Comparison of ENCODE assay signal across 8 mouse cellular contexts in the genomic region with DNA sequence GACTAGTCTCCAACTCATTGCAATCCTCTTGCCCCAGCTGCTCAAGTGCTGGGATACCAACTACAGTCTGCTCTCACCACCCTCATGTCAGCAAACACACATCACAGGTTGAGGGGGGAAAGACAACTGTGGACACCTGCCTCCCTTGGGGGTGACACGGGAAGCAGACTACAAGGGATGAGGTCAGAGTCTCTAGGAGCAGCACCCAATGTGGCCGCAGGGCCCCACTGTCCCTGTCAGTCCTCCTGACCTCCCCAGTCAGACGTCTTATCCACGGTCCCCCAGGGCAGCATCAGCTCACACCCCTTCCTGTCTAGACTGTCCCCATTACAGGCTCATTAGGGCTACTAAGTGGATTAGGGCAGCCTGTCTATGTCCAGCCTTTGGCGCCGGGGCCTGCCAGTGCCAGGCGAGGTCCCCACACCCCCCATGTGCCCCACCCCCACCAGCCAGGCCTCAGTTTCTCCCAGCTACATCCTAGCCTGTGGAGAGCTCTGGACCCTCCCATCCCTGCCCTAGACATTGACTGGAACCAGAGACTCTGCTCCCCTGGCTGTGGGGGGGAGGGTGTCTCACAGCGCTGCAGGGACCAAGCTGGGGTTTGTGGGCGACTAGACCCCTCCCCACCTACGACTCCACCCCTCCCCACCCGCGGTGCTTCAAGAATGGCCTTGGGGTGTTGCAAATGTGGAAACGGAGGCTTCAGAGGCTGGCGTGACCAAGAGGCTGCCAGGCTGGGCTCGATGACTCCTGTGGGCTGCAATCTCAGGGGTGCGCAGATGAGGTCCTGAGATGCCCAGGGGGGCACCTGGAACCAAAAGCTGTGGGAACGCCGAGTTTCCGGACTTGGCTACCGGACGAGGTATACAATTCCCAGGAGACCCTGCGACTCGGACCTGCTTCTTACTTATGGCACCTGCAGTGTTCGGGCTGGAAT. TPM values are rescaled to one million over a fixed set of nuclear protein-coding genes. Genes with fewer than 3 reads are reported as not detected.
A peak's percentile ranks its signal among the peaks of the same experiment; 100 is the strongest.
DNase-seq lines count a peak whose midpoint lies in the region; ATAC-seq and TF ChIP-seq lines count a peak whose summit lies in the region.

No protein-coding gene starts in this region.

- TF ChIP-seq POLR2A in embryonic fibroblast, embryonic 13.5 days (IDR thresholded peaks at IDR 0.05; ENCODE audit: low read depth, low read length) = no peak

- peak overlapping the region; percentile 56 for H3K27ac ChIP-seq in left cerebral cortex, adult 2 months
- H3K27ac ChIP-seq in embryonic fibroblast, embryonic 13.5 days (ENCODE audit: insufficient read depth, low read length) = peak overlapping the region; percentile 45
- no peak overlapping the region for H3K27ac ChIP-seq in intestine, embryonic 14.5 days (ENCODE audit: low read depth)
- H3K27ac ChIP-seq in neural tube, embryonic 14.5 days (ENCODE audit: low read depth, low read length) = peak overlapping the region; percentile 12; the same call in 1 of the 2 replicates

- H3K27me3 ChIP-seq in intestine, embryonic 14.5 days (replicated peaks; ENCODE audit: control insufficient read depth, insufficient read depth, low read length) = no peaks in the 10 kb centered on the region
- H3K27me3 ChIP-seq in neural tube, embryonic 14.5 days (ENCODE audit: control insufficient read depth, insufficient read depth, low read length) = 0 out of 2 replicates have a peak, but pooled peaks cover 2% of the 10 kb centered on the region

- peaks cover 38% of the 10 kb centered on the region for H3K36me3 ChIP-seq in intestine, embryonic 14.5 days (ENCODE audit: control insufficient read depth, insufficient read depth, low read length)
- peaks cover 21% of the 10 kb centered on the region for H3K36me3 ChIP-seq in neural tube, embryonic 14.5 days (ENCODE audit: control insufficient read depth, insufficient read depth, low read length)

- no peaks in the 10 kb centered on the region for H3K9me3 ChIP-seq in intestine, embryonic 14.5 days (ENCODE audit: control insufficient read depth, low read length)
- H3K9me3 ChIP-seq in neural tube, embryonic 14.5 days (ENCODE audit: control insufficient read depth, low read length) = no peaks in the 10 kb centered on the region

- peaks cover 36% of the 10 kb centered on the region for H3K4me1 ChIP-seq in embryonic fibroblast, embryonic 13.5 days (ENCODE audit: control insufficient read depth, insufficient read depth, low read length)
- H3K4me1 ChIP-seq in intestine, embryonic 14.5 days (replicated peaks; ENCODE audit: control insufficient read depth, insufficient read depth, low read length) = peaks cover 64% of the 10 kb centered on the region
- H3K4me1 ChIP-seq in neural tube, embryonic 14.5 days (ENCODE audit: control insufficient read depth, insufficient read depth, low read length) = peaks cover 43% of the 10 kb centered on the region

- intact Hi-C loops in left cerebral cortex, adult 2 months (cut with DNase I) = no loop called here
- intact Hi-C loops in left cerebral cortex, postnatal 25 days (cut with DNase I) = no loop called here

- WGBS in intestine, embryonic 14.5 days = 41% methylated on average over 24 of the region's 24 CpGs
- 27% methylated on average over 24 of the region's 24 CpGs for WGBS in neural tube, embryonic 14.5 days

- no peak for DNase-seq in left cerebral cortex, adult 2 months (ENCODE audit: extremely low spot score in 1 of 2, low spot score in 2 of 2)
- DNase-seq in left cerebral cortex, postnatal 25 days (ENCODE audit: low spot score in 2 of 2) = no peak
- DNase-seq in intestine, embryonic 14.5 days (ENCODE audit: low spot score) = no peak
- DNase-seq in ovary, adult 18-20 months (ENCODE audit: low spot score) = no peak
- no peak for DNase-seq in right cerebral cortex, postnatal 36 days (ENCODE audit: low spot score in 2 of 2)

- ATAC-seq in intestine, embryonic 14.5 days (replicated peaks; ENCODE audit: low FRiP score, low TSS enrichment, low read depth) = no peak
- ATAC-seq in neural tube, embryonic 14.5 days (ENCODE audit: low read depth) = no peak
- no peak for ATAC-seq in erythroblast, adult 5-6 weeks (replicated peaks; ENCODE audit: low FRiP score, poor library complexity, severe bottlenecking)

- H3K4me3 ChIP-seq in left cerebral cortex, adult 2 months = 0 out of 2 replicates have a peak overlapping the region, but pooled peaks have one; percentile 3
- no peak overlapping the region for H3K4me3 ChIP-seq in embryonic fibroblast, embryonic 13.5 days (ENCODE audit: insufficient read depth, low read length)
- peak overlapping the region; percentile 18 for H3K4me3 ChIP-seq in intestine, embryonic 14.5 days (ENCODE audit: low read depth, low read length)
- H3K4me3 ChIP-seq in neural tube, embryonic 14.5 days (ENCODE audit: low read depth, low read length) = 0 out of 2 replicates have a peak overlapping the region, but pooled peaks have one; percentile 8

- TF ChIP-seq CTCF in left cerebral cortex, adult 2 months (IDR thresholded peaks at IDR 0.05) = no peak
- TF ChIP-seq CTCF in embryonic fibroblast, embryonic 13.5 days (IDR thresholded peaks at IDR 0.05; ENCODE audit: borderline replicate concordance, insufficient read depth, low read length) = no peak

- H3K9ac ChIP-seq in intestine, embryonic 14.5 days (ENCODE audit: low read length) = 0 out of 2 replicates have a peak overlapping the region, but pooled peaks have one; percentile 20
- H3K9ac ChIP-seq in neural tube, embryonic 14.5 days (replicated peaks; ENCODE audit: low read depth, low read length) = no peak overlapping the region

- peak overlapping the region; percentile 40 for H3K4me2 ChIP-seq in intestine, embryonic 14.5 days (ENCODE audit: low read length)
- H3K4me2 ChIP-seq in neural tube, embryonic 14.5 days (ENCODE audit: low read depth, low read length) = peak overlapping the region; percentile 32

RNA-seq across cellular contexts. Expression of gene Smim24, which starts 13.9 kb away (rescaled TPM):
- 1 to 10 TPM; 1.3 to 1.4 TPM for total RNA-seq in left cerebral cortex, adult 2 months (2021)
- 1 to 10 TPM in 1 of 2 experiments, under 1 TPM in 1; 0.89 to 1.5 TPM for total RNA-seq in left cerebral cortex, postnatal 25 days (2021)
- polyA plus RNA-seq in embryonic fibroblast, embryonic 13.5 days (2011; ENCODE audit: insufficient read length, low read depth, missing spikeins) = 0.58 and 2.2 TPM in 2 replicates
- 99.8 and 125 TPM in 2 replicates for polyA plus RNA-seq in intestine, embryonic 14.5 days (2014; fragmentation: Nextera tagmentation; extraction: Ambion mirVana)
- 1.3 and 2.0 TPM in 2 replicates for polyA plus RNA-seq in neural tube, embryonic 14.5 days (2014; fragmentation: Nextera tagmentation; extraction: Ambion mirVana)
- total RNA-seq in erythroblast, adult 5-6 weeks (2015; ENCODE audit: low replicate concordance) = 5.4 TPM in 1 of 2 replicates, not detected in the other
- 1.8 and 3.8 TPM in 2 replicates for total RNA-seq in erythroblast, adult 5-6 weeks (2017; ENCODE audit: low replicate concordance)

RNA-seq across cellular contexts. Expression of gene Gm48552, which starts 18.0 kb away (rescaled TPM):
- 1 to 10 TPM; 5.1 to 7.1 TPM for total RNA-seq in left cerebral cortex, adult 2 months (2021)
- total RNA-seq in left cerebral cortex, postnatal 25 days (2021) = 1 to 10 TPM; 4.0 to 4.1 TPM
- polyA plus RNA-seq in embryonic fibroblast, embryonic 13.5 days (2011; ENCODE audit: insufficient read length, low read depth, missing spikeins) = 1.1 TPM in 1 of 2 replicates, not detected in the other
- 0.37 and 0.44 TPM in 2 replicates for polyA plus RNA-seq in intestine, embryonic 14.5 days (2014; fragmentation: Nextera tagmentation; extraction: Ambion mirVana)
- polyA plus RNA-seq in neural tube, embryonic 14.5 days (2014; fragmentation: Nextera tagmentation; extraction: Ambion mirVana) = 2.0 and 4.4 TPM in 2 replicates
- total RNA-seq in erythroblast, adult 5-6 weeks (2015; ENCODE audit: low replicate concordance) = not detected in 2 replicates
- 5.6 TPM in 1 of 2 replicates, not detected in the other for total RNA-seq in erythroblast, adult 5-6 weeks (2017; ENCODE audit: low replicate concordance)

RNA-seq across cellular contexts. Expression of gene Gm48551, which starts 22.5 kb away (rescaled TPM):
- total RNA-seq in left cerebral cortex, adult 2 months (2021) = 1 to 10 TPM; 2.0 to 3.4 TPM
- total RNA-seq in left cerebral cortex, postnatal 25 days (2021) = 1 to 10 TPM; 3.5 to 4.2 TPM
- polyA plus RNA-seq in embryonic fibroblast, embryonic 13.5 days (2011; ENCODE audit: insufficient read length, low read depth, missing spikeins) = 1.4 TPM in 1 of 2 replicates, not detected in the other
- polyA plus RNA-seq in intestine, embryonic 14.5 days (2014; fragmentation: Nextera tagmentation; extraction: Ambion mirVana) = 2.4 and 4.2 TPM in 2 replicates
- polyA plus RNA-seq in neural tube, embryonic 14.5 days (2014; fragmentation: Nextera tagmentation; extraction: Ambion mirVana) = 4.3 and 6.3 TPM in 2 replicates
- 2.5 and 3.7 TPM in 2 replicates for total RNA-seq in erythroblast, adult 5-6 weeks (2015; ENCODE audit: low replicate concordance)
- 1.3 TPM in 1 of 2 replicates, not detected in the other for total RNA-seq in erythroblast, adult 5-6 weeks (2017; ENCODE audit: low replicate concordance)

RNA-seq across cellular contexts. Expression of gene Dohh, which starts 22.5 kb away (rescaled TPM):
- total RNA-seq in left cerebral cortex, adult 2 months (2021) = 10 to 100 TPM; 87.1 to 95.1 TPM
- total RNA-seq in left cerebral cortex, postnatal 25 days (2021) = 10 to 100 TPM; 83.7 to 87.7 TPM
- 37.7 and 50.1 TPM in 2 replicates for polyA plus RNA-seq in embryonic fibroblast, embryonic 13.5 days (2011; ENCODE audit: insufficient read length, low read depth, missing spikeins)
- 70.7 and 70.8 TPM in 2 replicates for polyA plus RNA-seq in intestine, embryonic 14.5 days (2014; fragmentation: Nextera tagmentation; extraction: Ambion mirVana)
- 61.0 and 68.0 TPM in 2 replicates for polyA plus RNA-seq in neural tube, embryonic 14.5 days (2014; fragmentation: Nextera tagmentation; extraction: Ambion mirVana)
- total RNA-seq in erythroblast, adult 5-6 weeks (2015; ENCODE audit: low replicate concordance) = 10.4 and 11.7 TPM in 2 replicates
- total RNA-seq in erythroblast, adult 5-6 weeks (2017; ENCODE audit: low replicate concordance) = 32.5 and 33.7 TPM in 2 replicates

RNA-seq across cellular contexts. Expression of gene Fzr1, which starts 28.5 kb away (rescaled TPM):
- 10 to 100 TPM; 69.1 to 70.6 TPM for total RNA-seq in left cerebral cortex, adult 2 months (2021)
- 10 to 100 TPM; 63.5 to 70.2 TPM for total RNA-seq in left cerebral cortex, postnatal 25 days (2021)
- polyA plus RNA-seq in embryonic fibroblast, embryonic 13.5 days (2011; ENCODE audit: insufficient read length, low read depth, missing spikeins) = 26.4 and 26.7 TPM in 2 replicates
- 93.3 and 93.9 TPM in 2 replicates for polyA plus RNA-seq in intestine, embryonic 14.5 days (2014; fragmentation: Nextera tagmentation; extraction: Ambion mirVana)
- 114 and 125 TPM in 2 replicates for polyA plus RNA-seq in neural tube, embryonic 14.5 days (2014; fragmentation: Nextera tagmentation; extraction: Ambion mirVana)
- total RNA-seq in erythroblast, adult 5-6 weeks (2015; ENCODE audit: low replicate concordance) = 286 and 325 TPM in 2 replicates
- total RNA-seq in erythroblast, adult 5-6 weeks (2017; ENCODE audit: low replicate concordance) = 463 and 486 TPM in 2 replicates
